Mouse (Mus musculus) bone marrow, adult 2 months (tissue): ENCODE results near the gene Tmem127.

ENCODE experiments used
- CTCF ChIP-seq: fragments of 200-500 bp; IDR thresholded peaks from 2 replicates; pipeline ENCODE4 v1.5.1; 2011; ENCODE audit warnings: low read length, control low read depth; ENCODE audit not compliant: control insufficient read depth, insufficient read depth
- POLR2A ChIP-seq: fragments of 200-500 bp; IDR thresholded peaks from 2 replicates; pipeline ENCODE4 v1.6.1; 2011; ENCODE audit warnings: low read depth, mild to moderate bottlenecking, control low read depth, low read length, borderline replicate concordance; ENCODE audit not compliant: control insufficient read depth

GRCm38 (mm10) chr2:127310246-127310645 lies 62.5 kb downstream of the Tmem127 start:
- TF ChIP-seq POLR2A (no peak), CTCF (no peak)
